In genomic region chr12:40823631-40824030, GRCm38 (mm10) we compare ENCODE assay signal across 26 mouse cellular contexts.
DNase-seq lines count a peak whose midpoint lies in the region; ATAC-seq and TF ChIP-seq lines count a peak whose summit lies in the region.
"Had no signal": no experiment of that assay in that cellular context is flagged by ENCODE, and none has a peak within 500 bp of the region (broad histone marks: within the 10 kb centered on the region; RNA-seq: fewer than 3 reads in every experiment).

No protein-coding gene starts in this region.

- ATAC-seq in embryonic facial prominence, embryonic 13.5 days (ENCODE audit: insufficient number of reproducible peaks, insufficient read depth, low FRiP score, low TSS enrichment, low read depth) = no peak
- peak; percentile 59; the same call in 1 of the 2 replicates for ATAC-seq in lung, embryonic 14.5 days (ENCODE audit: insufficient read depth)
- ATAC-seq in lung, postnatal 0 days = peak; percentile 18; the same call in 1 of the 2 replicates
- ATAC-seq: activated CD4-positive, CD25-positive, alpha-beta regulatory T cell, adult 4 months; forebrain, embryonic 13.5 days; forebrain, embryonic 16.5 days; hindbrain, embryonic 16.5 days had no signal

- no peak overlapping the region for H3K4me2 ChIP-seq in embryonic facial prominence, embryonic 13.5 days
- no peak overlapping the region for H3K4me2 ChIP-seq in lung, embryonic 14.5 days
- H3K4me2 ChIP-seq in lung, postnatal 0 days (replicated peaks; ENCODE audit: low read depth, low read length) = no peak overlapping the region
- H3K4me2 ChIP-seq: embryonic facial prominence, embryonic 15.5 days; forebrain, embryonic 13.5 days; heart, embryonic 11.5 days; heart, embryonic 15.5 days; hindbrain, embryonic 13.5 days had no signal

- H3K27me3 ChIP-seq in embryonic facial prominence, embryonic 13.5 days = no peaks in the 10 kb centered on the region
- no peaks in the 10 kb centered on the region for H3K27me3 ChIP-seq in embryonic facial prominence, embryonic 10.5 days (replicated peaks; ENCODE audit: low read depth, poor library complexity, severe bottlenecking)
- H3K27me3 ChIP-seq in lung, embryonic 14.5 days (ENCODE audit: insufficient read depth, low read length) = no peaks in the 10 kb centered on the region
- H3K27me3 ChIP-seq in lung, postnatal 0 days (replicated peaks; ENCODE audit: insufficient read depth, low read length) = no peaks in the 10 kb centered on the region
- H3K27me3 ChIP-seq: embryonic facial prominence, embryonic 15.5 days; forebrain, embryonic 13.5 days; heart, embryonic 15.5 days; hindbrain, embryonic 13.5 days had no signal

- WGBS in embryonic facial prominence, embryonic 13.5 days = 81% methylated on average over 5 of the region's 5 CpGs
- WGBS in embryonic facial prominence, embryonic 10.5 days = 88% methylated on average over 5 of the region's 5 CpGs
- WGBS in lung, embryonic 14.5 days = 22% methylated on average over 5 of the region's 5 CpGs
- WGBS in lung, postnatal 0 days = 35% methylated on average over 5 of the region's 5 CpGs

- no peak overlapping the region for H3K9ac ChIP-seq in embryonic facial prominence, embryonic 13.5 days
- no peak overlapping the region for H3K9ac ChIP-seq in lung, embryonic 14.5 days
- H3K9ac ChIP-seq in lung, postnatal 0 days (replicated peaks; ENCODE audit: low read depth) = no peak overlapping the region
- H3K9ac ChIP-seq: embryonic facial prominence, embryonic 15.5 days; forebrain, embryonic 13.5 days; heart, embryonic 15.5 days; hindbrain, embryonic 13.5 days had no signal

- H3K9me3 ChIP-seq in embryonic facial prominence, embryonic 13.5 days = no peaks in the 10 kb centered on the region
- H3K9me3 ChIP-seq in embryonic facial prominence, embryonic 10.5 days = no peaks in the 10 kb centered on the region
- H3K9me3 ChIP-seq in lung, embryonic 14.5 days (ENCODE audit: low read depth, low read length) = no peaks in the 10 kb centered on the region
- no peaks in the 10 kb centered on the region for H3K9me3 ChIP-seq in lung, postnatal 0 days (ENCODE audit: low read length)
- H3K9me3 ChIP-seq: embryonic facial prominence, embryonic 15.5 days; forebrain, embryonic 13.5 days; heart, embryonic 15.5 days; hindbrain, embryonic 10.5 days; hindbrain, embryonic 13.5 days had no signal

- H3K4me3 ChIP-seq in embryonic facial prominence, embryonic 13.5 days = no peak overlapping the region
- H3K4me3 ChIP-seq in embryonic facial prominence, embryonic 10.5 days = no peak overlapping the region
- no peak overlapping the region for H3K4me3 ChIP-seq in lung, embryonic 14.5 days (ENCODE audit: low read depth, low read length)
- H3K4me3 ChIP-seq in lung, postnatal 0 days (ENCODE audit: low read depth, low read length) = no peak overlapping the region
- H3K4me3 ChIP-seq: embryonic facial prominence, embryonic 15.5 days; erythroblast, embryonic 14.5 days; forebrain, embryonic 13.5 days; heart, embryonic 15.5 days; hindbrain, embryonic 10.5 days; hindbrain, embryonic 13.5 days had no signal

- H3K27ac ChIP-seq in embryonic facial prominence, embryonic 13.5 days = peak overlapping the region; percentile 39; the same call in 1 of the 2 replicates
- no peak overlapping the region for H3K27ac ChIP-seq in embryonic facial prominence, embryonic 10.5 days (replicated peaks)
- H3K27ac ChIP-seq in lung, embryonic 14.5 days (ENCODE audit: low read depth) = no peak overlapping the region
- H3K27ac ChIP-seq in lung, postnatal 0 days (ENCODE audit: low read length) = peak overlapping the region; percentile 40; the same call in 1 of the 2 replicates
- H3K27ac ChIP-seq: embryonic facial prominence, embryonic 15.5 days; forebrain, embryonic 13.5 days; heart, embryonic 15.5 days; hindbrain, embryonic 10.5 days; hindbrain, embryonic 13.5 days had no signal

- DNase-seq in embryonic facial prominence, embryonic 10.5 days (ENCODE audit: low spot score) = no peak
- DNase-seq in lung, embryonic 14.5 days = peak; percentile 71
- DNase-seq in lung, postnatal 36 days = no peak
- peak; percentile 36 for DNase-seq in lung, postnatal 0 days (ENCODE audit: low spot score)
- DNase-seq in lung, postnatal 10 days = no peak
- DNase-seq: adrenal gland, adult 8-10 months; adrenal gland, postnatal 25 days; cerebellum, adult 11-12 months; cerebellum, adult 8-10 months; cerebellum, postnatal 36 days; embryo, embryonic 11 days; gastrocnemius, postnatal 10 days; gastrocnemius, postnatal 36 days; heart, postnatal 10 days; heart, postnatal 36 days had no signal

- no peak for TF ChIP-seq CTCF in lung, embryonic 14.5 days (IDR thresholded peaks at IDR 0.05; ENCODE audit: low read depth)
- TF ChIP-seq CTCF in lung, postnatal 0 days (IDR thresholded peaks at IDR 0.05) = no peak

- TF ChIP-seq EP300 in lung, postnatal 0 days (IDR thresholded peaks at IDR 0.05) = 0 out of 2 replicates have a peak, but pooled peaks have one; percentile 20

- peaks cover 5% of the 10 kb centered on the region; the same call in 1 of the 2 replicates for H3K36me3 ChIP-seq in embryonic facial prominence, embryonic 13.5 days
- H3K36me3 ChIP-seq in embryonic facial prominence, embryonic 10.5 days (replicated peaks) = 0 out of 2 replicates have a peak, but pooled peaks cover under 1% of the 10 kb centered on the region
- H3K36me3 ChIP-seq in lung, embryonic 14.5 days (ENCODE audit: insufficient read depth) = no peaks in the 10 kb centered on the region
- H3K36me3 ChIP-seq in lung, postnatal 0 days (ENCODE audit: insufficient read depth, low read length) = no peaks in the 10 kb centered on the region
- H3K36me3 ChIP-seq: embryonic facial prominence, embryonic 15.5 days; heart, embryonic 15.5 days had no signal

- 0 out of 2 replicates have a peak, but pooled peaks cover 3% of the 10 kb centered on the region for H3K4me1 ChIP-seq in embryonic facial prominence, embryonic 13.5 days
- H3K4me1 ChIP-seq in embryonic facial prominence, embryonic 10.5 days = peaks cover 9% of the 10 kb centered on the region
- peaks cover 11% of the 10 kb centered on the region for H3K4me1 ChIP-seq in lung, embryonic 14.5 days (ENCODE audit: insufficient read depth)
- H3K4me1 ChIP-seq in lung, postnatal 0 days (ENCODE audit: insufficient read depth, low read depth, low read length) = peaks cover 4% of the 10 kb centered on the region; the same call in 1 of the 2 replicates
- H3K4me1 ChIP-seq: embryonic facial prominence, embryonic 15.5 days; heart, embryonic 15.5 days; hindbrain, embryonic 10.5 days; hindbrain, embryonic 13.5 days had no signal

Comparison
In these comparisons a context has a peak if more than half of its experiments do, and no peak if none do; other contexts are left out.
1. H3K27ac ChIP-seq: peak in embryonic facial prominence, embryonic 13.5 days (single experiment) and lung, postnatal 0 days (single experiment); none in embryonic facial prominence, embryonic 10.5 days (single experiment) and lung, embryonic 14.5 days (single experiment).
2. DNase-seq: peak in lung, embryonic 14.5 days (single experiment) and lung, postnatal 0 days (single experiment); none in embryonic facial prominence, embryonic 10.5 days (single experiment), lung, postnatal 36 days (single experiment) and lung, postnatal 10 days (single experiment).